Mouse (Mus musculus) layer of hippocampus, adult 18-20 months (tissue): ENCODE measurements around the gene Agap1. TPM values are rescaled to one million over a fixed set of nuclear protein-coding genes. Genes with fewer than 3 reads are reported as not detected.
A peak's percentile ranks its signal among the peaks of the same experiment; 100 is the strongest.

ENCODE experiments used
- DNase-seq, 2 experiments: peaks; one replicate each; pipeline ENCODE4 v3.0.0; 2022; ENCODE audit warnings: low spot score in 2 of 2
- total RNA-seq, 2 experiments: library from RNA; stranded (reverse); gene quantifications; 2 replicates each; pipeline ENCODE4 v1.2.3; 2021

The Agap1 gene
- total RNA-seq, 2 experiments from 2014 or later = 289 to 304 TPM

- DNase-seq = no peak
Measured at GRCm38 (mm10) chr1:89542464-89542863, 87.9 kb downstream of the Agap1 start.

GRCm38 (mm10) chr1:89543312-89543711 is 88.7 kb downstream of the Agap1 start:
- DNase-seq = no peak

GRCm38 (mm10) chr1:89544094-89544493 is 89.5 kb downstream of the Agap1 start:
- DNase-seq = no peak

- DNase-seq = no peak
Measured at GRCm38 (mm10) chr1:89545099-89545498, 90.5 kb downstream of the Agap1 start.

- no peak for DNase-seq
Measured at GRCm38 (mm10) chr1:89547525-89548504, 93.2 kb downstream of the Agap1 start.

GRCm38 (mm10) chr1:89550061-89550869 is 95.7 kb downstream of the Agap1 start:
- peak; percentile 53 to 80 for DNase-seq

GRCm38 (mm10) chr1:89552470-89552869 is 97.9 kb downstream of the Agap1 start:
- DNase-seq = no peak

GRCm38 (mm10) chr1:89553791-89554190 is 99.2 kb downstream of the Agap1 start:
- DNase-seq = no peak

GRCm38 (mm10) chr1:89554969-89555856 is 100.6 kb downstream of the Agap1 start:
- no peak for DNase-seq

GRCm38 (mm10) chr1:89556006-89556405 is 101.4 kb downstream of the Agap1 start:
- DNase-seq = no peak

- DNase-seq = no peak
Measured at GRCm38 (mm10) chr1:89557401-89557800, 102.8 kb downstream of the Agap1 start.

- DNase-seq = no peak
Measured at GRCm38 (mm10) chr1:89558080-89558479, 103.5 kb downstream of the Agap1 start.

GRCm38 (mm10) chr1:89563399-89563798 is 108.8 kb downstream of the Agap1 start:
- no peak for DNase-seq

- DNase-seq = no peak
Measured at GRCm38 (mm10) chr1:89566578-89567488, 112.2 kb downstream of the Agap1 start.

GRCm38 (mm10) chr1:89568546-89569405 is 114.2 kb downstream of the Agap1 start:
- DNase-seq = no peak

GRCm38 (mm10) chr1:89570522-89571299 is 116.1 kb downstream of the Agap1 start:
- DNase-seq = no peak

- no peak for DNase-seq
Measured at GRCm38 (mm10) chr1:89573486-89573885, 118.9 kb downstream of the Agap1 start.
